Mouse (Mus musculus) lung, adult 10 weeks (tissue): Measurements from ENCODE around the gene Accsl. TPM values are rescaled to one million over a fixed set of nuclear protein-coding genes. Genes with fewer than 3 reads are reported as not detected.

ENCODE experiments used
- polyA plus RNA-seq: library from polyadenylated mRNA; stranded (reverse); fragments of 350-450 nt; fragmentation: Illumina TruSeq; extraction: RNeasy Lipid Tissue Mini Kit (QIAGEN cat#74804); gene quantifications from one replicate; pipeline ENCODE4 v1.2.3, GENCODE M21; 2014; ENCODE audit warnings: low read depth, low replicate concordance; ENCODE audit not compliant: insufficient read depth

The Accsl gene
- polyA plus RNA-seq, result not detected

GRCm38 (mm10) chr2:93869107-93869600 lies at the start of gene Accsl:
Gene Accsl (minus strand): TSS chr2:93869157.

GRCm38 (mm10) chr2:93849505-93850089 lies 19.4 kb downstream of the Accsl start, which contains the start of gene Accs:
Gene Accs (minus strand): TSS chr2:93849943.

GRCm38 (mm10) chr2:93822045-93822749 lies 46.8 kb downstream of the Accsl start, which contains the start of gene Ext2:
Gene Ext2 (minus strand): TSS chr2:93822568.

Other genes starting within 250 kb of the Accsl start
- gene Alx4, start 226.8 kb downstream of the Accsl start, polyA plus RNA-seq, result 0.06 TPM
- 34.2 TPM for gene Ext2, start 46.6 kb downstream of the Accsl start, polyA plus RNA-seq
- gene Accs, start 19.2 kb downstream of the Accsl start, polyA plus RNA-seq, result 3.8 TPM
- 47.7 TPM for gene Gm13889, start 88.0 kb upstream of the Accsl start, polyA plus RNA-seq
- not detected for gene Gm27027, start 127.2 kb upstream of the Accsl start, polyA plus RNA-seq
- gene Alkbh3, start 141.7 kb upstream of the Accsl start, polyA plus RNA-seq, result 26.1 TPM